Mouse (Mus musculus): ENCODE data around the gene Golph3l.

- TF ChIP-seq POLR2A (IDR thresholded peaks at IDR 0.05; ENCODE audit: borderline replicate concordance, control insufficient read depth, low read depth, low read length) (no peak), CTCF (IDR thresholded peaks at IDR 0.05; ENCODE audit: control insufficient read depth, insufficient read depth, low read length) (no peak)
Measured at GRCm38 (mm10) chr3:95550176-95550575, 38.6 kb upstream of the Golph3l start.
